Comparison of ENCODE assay signal across 8 mouse cellular contexts in the genomic region with DNA sequence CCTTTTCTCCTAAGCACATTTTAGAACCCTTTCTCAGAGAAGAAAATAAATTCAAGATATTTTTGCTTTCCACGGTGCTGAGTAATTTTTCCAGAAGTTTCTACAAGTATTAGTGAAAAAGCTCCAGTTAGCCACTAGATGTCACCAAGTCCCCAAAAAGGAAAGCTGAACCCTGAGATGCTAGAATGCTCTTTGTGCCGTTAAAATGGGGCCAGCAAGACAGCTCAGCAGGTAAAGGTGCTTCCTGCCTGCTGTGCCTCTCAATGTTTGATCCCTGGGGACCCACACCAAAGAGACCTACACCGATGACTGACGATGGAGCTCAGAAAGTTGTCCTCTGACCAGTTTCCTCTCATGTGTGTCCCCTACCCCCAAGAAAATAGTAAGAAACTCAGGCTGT. TPM values are rescaled to one million over a fixed set of nuclear protein-coding genes. Genes with fewer than 3 reads are reported as not detected.
DNase-seq lines count a peak whose midpoint lies in the region; TF ChIP-seq lines count a peak whose summit lies in the region.

No protein-coding gene starts in this region.

- H3K4me3 ChIP-seq in gastrocnemius, adult 2 months = no peak overlapping the region

- no peak overlapping the region for H3K27ac ChIP-seq in gastrocnemius, adult 2 months

- TF ChIP-seq CTCF in gastrocnemius, adult 2 months (IDR thresholded peaks at IDR 0.05) = peak; percentile 52

- intact Hi-C loops in gastrocnemius, adult 2 months (cut with DNase I) = loop anchor here (10.0 kb wide), 1 partner anchor 305 kb away; no protein-coding TSS in a partner anchor
- intact Hi-C loops in gastrocnemius, postnatal 14 days (cut with DNase I; ENCODE audit: low total_unique reads) = no loop called here
- intact Hi-C loops in left cerebral cortex, postnatal 36 days (cut with DNase I) = no loop called here

- DNase-seq in gastrocnemius, adult 2 months = no peak
- DNase-seq in gastrocnemius, postnatal 10 days = no peak
- DNase-seq in lung, postnatal 25 days (ENCODE audit: low spot score) = peak; percentile 18
- no peak for DNase-seq in lung, adult 18-20 months
- DNase-seq in embryo, embryonic 10.5 days (ENCODE audit: low spot score) = peak; percentile 49
- DNase-seq in thymus, postnatal 0 days (ENCODE audit: low spot score) = peak; percentile 63
- DNase-seq in gastrocnemius, postnatal 14 days = no peak
- no peak for DNase-seq in left cerebral cortex, postnatal 36 days (ENCODE audit: low spot score in 2 of 2)

RNA-seq across cellular contexts. Expression of a gene that starts 8.5 kb away (rescaled TPM):
- total RNA-seq in gastrocnemius, adult 2 months (2021) = 10 to 100 TPM; 51.6 to 52.9 TPM
- 10 to 100 TPM; 59.1 to 65.2 TPM for total RNA-seq in gastrocnemius, postnatal 10 days (2021)
- polyA plus RNA-seq in thymus, postnatal 0 days (2015; fragmentation: Nextera tagmentation; extraction: Ambion mirVana) = 123 and 128 TPM in 2 replicates
- 10 to 100 TPM; 49.6 to 52.6 TPM for total RNA-seq in gastrocnemius, postnatal 14 days (2021)
- 100 to 1,000 TPM; 154 to 156 TPM for total RNA-seq in left cerebral cortex, postnatal 36 days (2021)

RNA-seq across cellular contexts. Expression of a gene that starts 8.5 kb away (rescaled TPM):
- 1 to 10 TPM; 1.6 to 1.8 TPM for total RNA-seq in gastrocnemius, adult 2 months (2021)
- 1 to 10 TPM; 2.0 to 2.5 TPM for total RNA-seq in gastrocnemius, postnatal 10 days (2021)
- polyA plus RNA-seq in thymus, postnatal 0 days (2015; fragmentation: Nextera tagmentation; extraction: Ambion mirVana) = 4.9 and 7.1 TPM in 2 replicates
- 1 to 10 TPM; 1.8 TPM for total RNA-seq in gastrocnemius, postnatal 14 days (2021)
- total RNA-seq in left cerebral cortex, postnatal 36 days (2021) = 10 to 100 TPM; 11.0 TPM

RNA-seq across cellular contexts. Expression of a gene that starts 24.0 kb away (rescaled TPM):
- 100 to 1,000 TPM in 1 of 2 experiments, 10 to 100 TPM in 1; 93.2 to 124 TPM for total RNA-seq in gastrocnemius, adult 2 months (2021)
- total RNA-seq in gastrocnemius, postnatal 10 days (2021) = 100 to 1,000 TPM; 251 to 261 TPM
- polyA plus RNA-seq in thymus, postnatal 0 days (2015; fragmentation: Nextera tagmentation; extraction: Ambion mirVana) = 605 and 639 TPM in 2 replicates
- total RNA-seq in gastrocnemius, postnatal 14 days (2021) = 100 to 1,000 TPM; 195 to 198 TPM
- 100 to 1,000 TPM; 102 to 120 TPM for total RNA-seq in left cerebral cortex, postnatal 36 days (2021)

RNA-seq across cellular contexts. Expression of a gene that starts 26.1 kb away (rescaled TPM):
- total RNA-seq in gastrocnemius, adult 2 months (2021) = under 1 TPM; 0.22 to 0.23 TPM
- 1 to 10 TPM in 1 of 2 experiments, under 1 TPM in 1; 0.78 to 1.3 TPM for total RNA-seq in gastrocnemius, postnatal 10 days (2021)
- polyA plus RNA-seq in thymus, postnatal 0 days (2015; fragmentation: Nextera tagmentation; extraction: Ambion mirVana) = 3.5 and 4.1 TPM in 2 replicates
- under 1 TPM; 0.27 to 0.62 TPM for total RNA-seq in gastrocnemius, postnatal 14 days (2021)
- total RNA-seq in left cerebral cortex, postnatal 36 days (2021) = 1 to 10 TPM; 1.1 TPM

Comparison
In these comparisons a context has a peak if more than half of its experiments do, and no peak if none do; other contexts are left out.
1. DNase-seq: peak in lung, postnatal 25 days (single experiment), embryo, embryonic 10.5 days (single experiment) and thymus, postnatal 0 days (single experiment); none in gastrocnemius, adult 2 months (single experiment), gastrocnemius, postnatal 10 days (single experiment), lung, adult 18-20 months (0 of 2), gastrocnemius, postnatal 14 days (single experiment) and left cerebral cortex, postnatal 36 days (0 of 2).